Mouse (Mus musculus): ENCODE measurements at regions not wholly inside any gene's neighbourhood (a gene's known extent, or its start where the extent isn't known, plus 50 kb on each side); places are given as distances from the start of the nearest gene placed in this dataset.

DNA sequence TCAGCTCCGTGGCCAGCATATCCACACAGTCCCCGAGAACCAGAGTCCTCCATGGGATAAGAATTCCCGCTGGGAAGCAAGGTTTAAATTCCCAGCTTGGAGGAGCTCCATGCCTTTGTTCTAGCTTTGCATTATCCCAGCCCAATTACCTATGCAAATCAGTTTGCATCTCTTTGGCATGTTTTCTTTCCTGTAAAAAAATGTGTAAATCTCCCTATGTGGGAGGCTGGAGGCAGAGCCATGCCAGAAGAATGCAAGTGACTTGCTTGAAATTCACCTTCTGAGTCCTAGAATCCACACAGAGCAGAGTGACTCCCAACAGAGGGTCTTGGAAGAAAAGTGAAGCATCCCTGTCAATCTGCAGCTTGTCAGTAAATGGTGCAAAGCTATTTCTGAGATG lies 388.9 kb downstream of the Tcerg1l start:
- DNase-seq: no peak

DNA sequence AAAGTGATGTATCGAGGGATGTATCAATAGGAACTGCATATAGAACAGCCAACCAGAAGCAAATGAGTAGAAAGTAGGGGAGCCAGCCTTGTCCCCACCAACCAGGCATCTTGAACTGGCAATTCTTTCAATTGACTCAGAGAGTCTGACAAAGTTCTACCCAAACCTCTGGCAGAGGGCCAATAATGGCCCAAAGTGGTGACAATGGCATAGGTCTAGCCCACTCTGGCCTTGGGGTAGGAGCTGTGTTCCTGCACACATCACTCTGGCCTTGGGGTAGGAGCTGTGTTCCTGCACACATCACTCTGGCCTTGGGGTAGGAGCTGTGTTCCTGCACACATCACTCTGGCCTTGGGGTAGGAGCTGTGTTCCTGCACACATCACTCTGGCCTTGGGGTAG lies 373.5 kb downstream of the Tcerg1l start:
- peak; percentile 27 for DNase-seq

DNA sequence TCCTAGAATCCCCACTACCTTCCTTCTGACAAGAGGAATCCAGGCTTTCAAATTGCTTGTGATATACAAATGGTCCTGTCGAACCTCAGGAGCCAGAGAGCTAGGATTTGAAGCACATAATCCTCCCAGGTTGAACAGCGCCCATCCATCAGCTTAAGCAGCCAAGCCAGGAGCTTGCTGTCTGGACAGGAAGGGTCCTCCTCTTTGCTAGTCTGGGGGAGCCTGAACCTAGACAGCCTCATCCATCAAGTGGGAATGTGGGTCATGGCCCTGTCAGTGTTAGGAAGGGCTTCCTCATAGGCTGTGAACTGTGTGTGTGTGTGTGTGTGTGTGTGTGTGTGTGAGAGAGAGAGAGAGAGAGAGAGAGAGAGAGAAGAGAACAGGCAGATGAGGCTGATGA lies 345.8 kb downstream of the Tcerg1l start:
- DNase-seq: no peak

DNA sequence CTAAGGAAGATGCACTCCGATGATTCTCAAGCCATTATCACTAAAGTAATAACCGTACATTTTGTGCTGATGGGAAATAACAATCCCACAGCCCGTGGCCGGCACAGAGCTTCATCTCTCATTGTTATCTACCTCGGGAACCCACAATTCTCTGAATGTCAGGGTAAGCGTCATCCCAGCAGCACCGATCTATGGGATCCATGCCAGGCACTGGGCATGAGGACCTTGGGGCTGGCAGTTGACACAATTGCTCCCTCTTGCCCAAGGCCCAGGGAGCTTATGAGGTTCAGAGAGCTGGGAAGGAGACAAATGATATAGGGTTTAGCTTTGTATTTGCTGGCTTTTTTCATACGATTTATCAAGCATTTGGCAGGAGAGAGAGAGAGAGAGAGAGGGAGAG lies 342.8 kb downstream of the Tcerg1l start:
- DNase-seq: peak; percentile 74

DNA sequence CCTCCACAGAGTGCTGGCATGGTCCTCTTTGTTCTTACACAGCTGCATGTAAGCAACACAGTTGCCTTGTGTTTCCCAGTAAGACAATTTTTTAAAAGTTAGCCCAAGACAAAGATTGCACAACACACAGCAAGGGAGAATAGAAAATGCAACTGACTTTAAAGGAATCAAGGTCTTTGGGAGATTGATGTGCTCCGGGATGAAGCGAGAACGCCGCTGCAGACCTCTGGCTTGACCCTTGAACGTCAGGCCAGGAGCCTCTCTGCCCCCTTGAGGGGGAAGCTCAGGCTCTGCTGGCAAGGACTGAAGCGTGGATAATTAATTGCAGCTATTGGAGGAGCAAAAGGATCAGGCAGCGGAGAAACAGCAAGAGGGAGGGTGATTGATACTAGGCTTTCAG lies 336.4 kb downstream of the Tcerg1l start:
- DNase-seq: peak; percentile 25

DNA sequence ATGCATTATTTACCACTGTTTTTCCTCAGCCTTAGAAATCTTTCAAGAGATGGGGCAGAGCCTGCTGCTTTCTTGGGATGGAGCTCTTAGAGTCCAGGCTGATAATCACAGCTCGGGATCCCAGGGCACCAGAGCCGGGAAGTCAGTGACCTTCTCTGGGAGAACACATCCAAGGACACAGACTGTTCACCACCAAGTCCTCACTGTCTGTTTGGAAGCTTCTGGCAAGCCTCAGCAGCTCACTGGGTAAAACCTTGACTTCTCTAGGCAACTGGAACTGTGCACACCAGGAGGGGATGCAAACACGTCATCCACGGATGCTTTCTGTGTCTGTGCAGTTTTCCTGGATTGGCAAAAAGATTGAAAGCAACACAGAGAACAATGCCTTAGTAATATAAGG lies 330.6 kb downstream of the Tcerg1l start:
- DNase-seq: peak; percentile 14

DNA sequence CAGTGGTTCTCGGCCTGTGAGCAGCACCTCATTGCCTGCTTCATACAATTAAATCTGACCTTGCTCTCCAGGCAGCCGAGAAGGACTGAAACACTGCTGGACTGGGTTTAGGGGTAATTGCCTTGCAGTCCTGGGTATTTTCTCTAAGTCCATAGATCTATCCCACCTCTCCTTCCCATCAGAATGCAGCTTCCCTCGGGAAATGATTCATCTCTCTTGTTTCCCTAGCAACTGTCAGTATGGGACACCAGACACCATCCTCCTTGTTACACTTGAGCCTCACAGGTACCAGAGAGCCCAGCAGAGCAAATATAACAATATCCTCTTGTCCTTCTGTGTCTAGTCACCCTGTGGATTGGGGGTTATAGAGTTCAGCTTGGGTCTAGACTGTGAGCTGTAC lies 322.3 kb downstream of the Tcerg1l start:
- no peak for DNase-seq

DNA sequence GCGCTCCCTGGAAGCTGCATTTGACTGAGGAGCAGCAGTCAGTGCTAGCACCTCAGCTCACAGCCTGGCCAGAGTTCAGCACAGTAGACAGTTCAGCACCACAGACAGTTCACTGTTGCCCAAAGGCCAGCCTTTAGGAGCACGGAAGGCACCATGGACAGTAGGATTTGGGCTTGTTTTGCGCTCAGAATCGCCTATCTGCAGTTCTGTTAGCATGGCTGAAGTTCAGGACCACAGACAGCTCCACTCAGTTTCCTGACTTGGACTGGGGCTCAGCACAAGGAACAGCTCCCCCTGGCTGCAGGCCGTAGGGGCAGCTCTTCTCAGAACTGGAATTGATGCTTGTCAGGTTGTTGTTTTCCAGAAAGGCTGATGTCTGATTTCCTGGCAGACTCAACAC lies 313.6 kb downstream of the Tcerg1l start:
- DNase-seq: peak; percentile 87

DNA sequence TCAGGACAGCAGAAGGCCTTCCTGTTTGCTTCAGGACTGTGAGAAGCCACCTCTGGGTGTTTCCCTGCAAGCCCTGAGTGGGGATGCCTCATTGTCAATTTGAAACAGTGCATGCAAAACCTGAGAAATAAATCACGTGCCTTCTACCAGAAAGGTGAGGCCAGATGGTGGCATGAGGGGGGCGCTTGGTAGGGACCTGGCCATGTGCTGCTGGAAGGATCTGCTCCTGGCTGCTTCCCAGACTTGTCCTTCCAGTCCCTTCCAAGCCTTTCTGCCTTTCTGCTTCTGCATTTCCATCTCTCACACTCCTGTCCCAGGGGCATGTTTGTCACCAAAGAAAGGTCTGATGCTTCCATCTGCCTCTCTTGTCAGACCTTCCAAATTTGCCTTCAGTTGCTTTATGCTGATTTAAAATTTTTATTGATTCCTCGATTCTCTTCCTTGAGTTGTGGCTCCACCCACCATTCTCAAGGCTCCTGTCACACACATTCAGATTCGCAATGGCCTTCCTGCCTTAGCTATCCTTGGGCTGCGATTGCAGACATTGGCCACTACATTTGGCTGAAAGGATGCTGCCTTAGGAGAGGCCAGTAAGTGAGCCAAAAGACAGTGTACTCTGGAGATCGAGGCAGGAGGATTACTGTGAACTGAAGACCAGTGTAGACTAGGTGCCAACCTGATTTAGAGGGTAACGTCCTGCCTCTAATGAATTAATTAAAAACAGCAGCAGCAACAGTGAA lies 289.9 kb downstream of the Tcerg1l start:
- peak; percentile 2 for DNase-seq

DNA sequence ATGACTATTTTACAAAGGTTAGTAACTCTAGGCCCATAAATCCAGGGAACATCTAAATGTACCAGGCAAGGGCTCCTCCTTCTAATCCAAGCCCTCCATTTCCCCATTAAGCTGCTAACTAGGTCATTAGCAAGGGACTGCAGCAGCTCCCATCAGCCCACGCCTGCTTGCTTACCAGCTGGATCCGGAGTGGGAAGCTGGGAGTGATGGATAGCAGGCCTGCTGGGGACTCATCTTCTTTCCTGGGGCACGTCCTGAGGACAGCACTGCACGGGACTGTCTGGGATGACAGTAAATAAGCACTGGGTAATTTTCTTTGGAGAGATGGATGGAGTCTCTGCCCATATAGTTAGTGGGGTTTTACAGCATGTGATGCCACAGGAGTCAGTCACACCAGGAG lies 276.0 kb downstream of the Tcerg1l start:
- DNase-seq: no peak

DNA sequence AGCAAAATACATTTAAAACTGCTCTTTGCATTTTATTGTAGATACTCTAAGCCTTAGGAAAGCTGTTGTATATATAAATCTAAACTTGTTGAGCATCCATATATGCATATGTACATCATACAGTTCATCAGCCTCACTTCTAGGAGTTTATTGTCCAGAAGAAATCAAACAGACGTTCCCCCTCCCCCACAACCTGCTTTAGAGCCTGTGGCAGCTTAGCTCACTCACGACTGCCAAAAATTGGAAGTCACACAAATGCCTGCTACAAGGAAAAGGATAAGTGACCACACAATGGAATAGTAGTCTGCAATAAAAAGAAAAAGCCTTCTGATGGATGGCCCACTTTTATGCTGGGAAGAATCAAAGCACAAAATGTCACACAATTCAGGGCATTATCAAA lies 267.8 kb downstream of the Tcerg1l start:
- no peak for DNase-seq

DNA sequence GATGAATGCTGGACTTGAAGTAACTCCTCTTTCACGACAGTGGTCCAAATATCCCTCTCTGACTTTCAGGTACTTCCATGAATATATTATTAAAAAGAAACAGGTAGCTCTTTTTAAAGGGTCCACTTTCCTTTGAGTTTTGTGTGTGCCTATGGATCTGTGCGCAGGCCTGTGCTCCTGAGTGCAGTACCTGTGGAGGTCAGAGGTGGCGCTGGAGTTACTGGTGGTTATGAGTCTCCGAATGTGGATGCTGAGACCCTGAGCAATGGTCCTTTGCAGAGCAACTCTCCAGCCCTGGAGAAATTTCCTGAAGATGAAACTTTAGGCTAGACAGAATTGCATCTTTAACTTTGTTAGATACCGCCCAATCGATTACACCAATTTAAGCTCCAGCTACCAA lies 264.1 kb downstream of the Tcerg1l start:
- no peak for DNase-seq

DNA sequence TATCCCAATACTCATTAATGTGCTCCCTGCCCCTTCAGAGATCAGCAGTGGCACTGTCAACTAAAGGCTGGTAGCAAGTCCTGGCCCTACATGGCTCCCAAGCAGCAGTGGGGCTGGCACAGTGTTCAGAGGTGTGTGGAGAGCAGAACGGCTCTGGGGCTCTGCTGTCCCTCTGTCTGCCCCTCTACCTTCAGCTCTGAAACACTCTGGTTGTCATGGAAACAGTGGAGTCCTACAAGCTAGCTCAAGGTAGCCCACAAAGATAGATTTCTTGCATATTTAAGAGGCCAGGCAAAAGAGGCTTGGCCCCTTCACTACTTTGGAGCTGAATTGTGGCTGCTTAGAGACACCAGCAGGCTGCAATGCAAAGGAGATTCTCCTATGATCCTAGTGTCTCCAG lies 259.6 kb downstream of the Tcerg1l start:
- DNase-seq: no peak

DNA sequence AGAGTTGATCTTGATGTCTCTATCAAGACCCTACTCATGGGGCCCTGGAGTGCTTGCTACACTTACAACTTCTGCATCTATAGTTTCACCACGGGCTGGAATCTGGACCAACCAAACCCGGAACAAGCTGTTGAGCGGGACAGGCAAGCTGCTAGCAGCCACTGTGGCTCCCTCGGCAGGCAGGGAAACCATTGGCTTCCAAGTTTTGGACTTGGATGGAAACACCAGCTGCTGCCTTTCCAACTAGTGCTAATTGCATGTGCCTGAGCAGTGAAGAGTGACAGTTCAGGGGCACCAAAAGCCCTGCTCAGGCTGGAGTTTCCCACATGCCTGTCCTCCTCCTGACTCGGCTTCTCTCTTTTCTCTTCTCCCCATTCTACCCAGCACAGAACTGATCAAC lies 257.8 kb downstream of the Tcerg1l start:
- no peak for DNase-seq

DNA sequence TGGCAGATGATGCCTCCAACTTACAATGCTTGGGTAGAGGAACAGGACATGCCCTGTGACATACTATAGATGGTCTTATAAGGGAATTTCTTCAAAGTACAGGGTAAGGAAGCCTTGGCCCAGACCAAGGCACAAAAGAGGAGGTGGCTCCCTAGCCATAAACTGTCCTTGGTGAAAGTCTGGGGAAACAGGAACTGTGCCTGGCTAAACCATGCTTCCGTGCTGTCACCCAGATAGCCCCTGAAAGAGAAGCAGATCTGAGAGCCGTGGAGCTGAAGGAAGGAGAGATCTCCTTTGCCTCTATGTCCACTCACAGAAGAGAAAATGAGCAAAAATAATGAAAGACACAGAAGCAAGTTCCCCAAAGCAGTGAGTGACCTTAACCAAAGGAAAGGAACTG lies 248.0 kb downstream of the Tcerg1l start:
- DNase-seq: no peak

DNA sequence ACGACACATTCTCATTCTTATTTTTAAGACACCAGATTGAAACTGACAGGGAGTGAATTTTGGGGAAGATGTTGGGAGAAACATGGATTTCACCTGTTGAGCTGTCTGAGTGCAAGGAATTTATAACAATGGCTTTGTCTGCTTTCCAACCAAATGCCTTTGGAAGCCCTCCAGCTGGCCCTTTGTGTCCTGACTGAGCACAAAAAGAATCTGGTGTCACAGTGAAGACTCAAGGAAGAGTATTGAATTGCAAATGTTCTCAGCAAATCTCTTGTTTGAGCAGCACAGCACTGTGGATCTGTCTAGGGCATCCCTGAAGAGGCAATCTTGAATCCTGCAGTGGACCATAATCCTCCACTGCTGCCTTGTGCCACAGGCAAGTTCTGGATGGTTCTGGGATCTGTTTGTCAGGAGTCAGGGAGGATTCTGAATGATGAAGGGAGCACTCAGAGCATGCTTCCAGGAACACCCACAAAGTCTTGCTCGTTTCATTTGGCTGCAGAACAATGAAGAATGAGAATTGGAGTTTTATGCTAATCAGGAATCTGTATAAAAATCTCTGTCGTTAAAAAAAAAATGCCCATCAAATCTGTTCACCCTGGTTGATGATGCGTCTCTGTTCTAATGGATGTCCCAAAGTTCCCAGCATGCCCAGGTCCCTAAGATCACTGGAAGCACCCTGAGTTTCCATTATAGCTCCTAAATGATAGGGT lies 243.9 kb downstream of the Tcerg1l start:
- no peak for DNase-seq

Data from adrenal gland, postnatal 25 days (tissue).